Mouse (Mus musculus) heart, postnatal 0 days (tissue): ENCODE data around the gene Zfp92.

Experiments used
- CTCF ChIP-seq: IDR thresholded peaks from 2 replicates; pipeline ENCODE4 v1.5.1; 2016; ENCODE audit warnings: antibody characterized with exemption, control low read depth, low read depth
- EP300 ChIP-seq: IDR thresholded peaks from 2 replicates; pipeline ENCODE4 v1.6.1; 2016; ENCODE audit warnings: antibody characterized with exemption, low read depth

DNA sequence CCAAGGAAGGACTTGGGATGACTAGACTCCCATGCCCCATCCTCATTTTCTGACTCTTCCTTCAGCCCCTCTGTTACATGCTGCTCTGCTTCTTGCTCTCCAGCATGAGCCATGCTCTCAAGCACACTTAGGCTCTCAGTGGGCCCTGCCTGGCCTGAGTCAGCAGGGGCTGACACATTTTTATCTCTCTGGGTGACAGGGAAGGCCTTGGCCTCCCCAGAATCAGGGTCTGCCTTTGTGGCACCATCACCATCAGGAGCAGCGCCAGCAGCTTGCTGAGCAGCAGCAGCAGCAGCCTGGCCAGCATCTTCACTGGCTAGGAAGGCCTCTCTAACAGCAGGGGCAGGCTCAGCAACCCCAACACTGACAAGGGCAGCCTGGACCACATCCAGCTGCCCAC lies 14.4 kb upstream of the Zfp92 start:
- no peak for TF ChIP-seq EP300
- no peak for TF ChIP-seq CTCF
